Mouse (Mus musculus): Measurements from ENCODE around the gene Rab34.

- TF ChIP-seq CTCF (IDR thresholded peaks at IDR 0.05; ENCODE audit: borderline replicate concordance, insufficient read depth, low read depth, low read length) (no peak), POLR2A (IDR thresholded peaks at IDR 0.05; ENCODE audit: borderline replicate concordance, insufficient read depth, low read length) (no peak)
These were observed 52.1 kb downstream of the Rab34 start for GRCm38 (mm10) chr11:78240193-78240857.

Data from cerebellum, adult 2 months (tissue).